10 mouse cellular contexts compared by ENCODE assay signal in genomic region chr4:150743103-150743502, GRCm38 (mm10).
DNase-seq lines count a peak whose midpoint lies in the region; ATAC-seq lines count a peak whose summit lies in the region.
"Had no signal": no experiment of that assay in that cellular context is flagged by ENCODE, and none has a peak within 500 bp of the region (broad histone marks: within the 10 kb centered on the region; RNA-seq: fewer than 3 reads in every experiment).

No protein-coding gene starts in this region.

- peaks cover 21% of the 10 kb centered on the region for H3K4me1 ChIP-seq in embryonic facial prominence, embryonic 13.5 days
- peaks cover 3% of the 10 kb centered on the region for H3K4me1 ChIP-seq in midbrain, embryonic 11.5 days (ENCODE audit: control insufficient read depth, insufficient read depth, low read length)

- no peaks in the 10 kb centered on the region for H3K36me3 ChIP-seq in embryonic facial prominence, embryonic 13.5 days
- H3K36me3 ChIP-seq in midbrain, embryonic 11.5 days (ENCODE audit: control insufficient read depth, insufficient read depth, low read length): no peaks in the 10 kb centered on the region
- H3K36me3 ChIP-seq: limb, embryonic 15.5 days; stomach, embryonic 15.5 days had no signal

- H3K4me3 ChIP-seq in embryonic facial prominence, embryonic 13.5 days: no peak overlapping the region
- H3K4me3 ChIP-seq in midbrain, embryonic 11.5 days (ENCODE audit: low read depth, low read length): no peak overlapping the region
- H3K4me3 ChIP-seq: limb, embryonic 15.5 days; stomach, embryonic 15.5 days had no signal

- 17% methylated on average over 6 of the region's 6 CpGs for WGBS in embryonic facial prominence, embryonic 13.5 days
- WGBS in midbrain, embryonic 11.5 days: 24% methylated on average over 6 of the region's 6 CpGs

- H3K9ac ChIP-seq in embryonic facial prominence, embryonic 13.5 days: no peak overlapping the region
- H3K9ac ChIP-seq in midbrain, embryonic 11.5 days (ENCODE audit: low read length): no peak overlapping the region
- H3K9ac ChIP-seq: limb, embryonic 15.5 days; stomach, embryonic 15.5 days had no signal

- H3K4me2 ChIP-seq in embryonic facial prominence, embryonic 13.5 days: peak overlapping the region; percentile 18; the same call in 1 of the 2 replicates
- H3K4me2 ChIP-seq in midbrain, embryonic 11.5 days: no peak overlapping the region
- H3K4me2 ChIP-seq: limb, embryonic 15.5 days; stomach, embryonic 15.5 days had no signal

- DNase-seq in MEL-GATA-1-ER (ENCODE audit: extremely low read depth, low read depth): peak; percentile 39
- peak; percentile 51 to 70 for DNase-seq in kidney, postnatal 4 days
- no peak for DNase-seq in midbrain, embryonic 11.5 days (ENCODE audit: low spot score, missing footprints)
- no peak for DNase-seq in gastrocnemius, postnatal 14 days
- DNase-seq in urinary bladder, postnatal 25 days (ENCODE audit: low spot score): no peak
- DNase-seq in cerebellum, postnatal 36 days: no peak
- no peak for DNase-seq in cerebellum, adult 8-10 months

- H3K27ac ChIP-seq in embryonic facial prominence, embryonic 13.5 days: peak overlapping the region; percentile 39; the same call in 1 of the 2 replicates
- H3K27ac ChIP-seq in midbrain, embryonic 11.5 days (ENCODE audit: low read depth, low read length): no peak overlapping the region
- H3K27ac ChIP-seq: limb, embryonic 15.5 days; stomach, embryonic 15.5 days had no signal

- intact Hi-C loops in gastrocnemius, postnatal 14 days (cut with DNase I; ENCODE audit: low total_unique reads): no loop called here

- peak; percentile 43; the same call in 1 of the 2 replicates for ATAC-seq in embryonic facial prominence, embryonic 13.5 days (ENCODE audit: insufficient number of reproducible peaks, insufficient read depth, low FRiP score, low TSS enrichment, low read depth)
- peak; percentile 55; the same call in 1 of the 2 replicates for ATAC-seq in midbrain, embryonic 11.5 days (ENCODE audit: low FRiP score)

- no peaks in the 10 kb centered on the region for H3K27me3 ChIP-seq in embryonic facial prominence, embryonic 13.5 days
- H3K27me3 ChIP-seq in midbrain, embryonic 11.5 days (ENCODE audit: control insufficient read depth, insufficient read depth, low read length): no peaks in the 10 kb centered on the region
- H3K27me3 ChIP-seq: limb, embryonic 15.5 days; stomach, embryonic 15.5 days had no signal

- H3K9me3 ChIP-seq in embryonic facial prominence, embryonic 13.5 days: no peaks in the 10 kb centered on the region
- H3K9me3 ChIP-seq in midbrain, embryonic 11.5 days (ENCODE audit: control insufficient read depth, low read length): no peaks in the 10 kb centered on the region
- H3K9me3 ChIP-seq: limb, embryonic 15.5 days; stomach, embryonic 15.5 days had no signal

Comparison
In these comparisons a context has a peak if more than half of its experiments do, and no peak if none do; other contexts are left out.
1. DNase-seq: peak in MEL-GATA-1-ER (single experiment) and kidney, postnatal 4 days (2 of 2); none in midbrain, embryonic 11.5 days (single experiment), gastrocnemius, postnatal 14 days (single experiment), urinary bladder, postnatal 25 days (single experiment), cerebellum, postnatal 36 days (0 of 2) and cerebellum, adult 8-10 months (single experiment).